Mouse (Mus musculus) adrenal gland, postnatal 25 days (tissue): ENCODE measurements around the gene Necab3. TPM values are rescaled to one million over a fixed set of nuclear protein-coding genes. Genes with fewer than 3 reads are reported as not detected.

ENCODE experiments used
- DNase-seq: peaks from one replicate; pipeline ENCODE4 v3.0.0; 2021; ENCODE audit warnings: mixed read lengths
- total RNA-seq: library from RNA; stranded (reverse); gene quantifications from 2 replicates; pipeline ENCODE4 v1.2.3, GENCODE M21; 2021

The Necab3 gene
- total RNA-seq, 1 experiment from 2014 or later = 2.1 TPM

GRCm38 (mm10) chr2:154541630-154542029, 17.1 kb downstream of the Necab3 start:
- no peak for DNase-seq

GRCm38 (mm10) chr2:154539720-154540119, 19.0 kb downstream of the Necab3 start:
- no peak for DNase-seq

- DNase-seq = no peak
Observed at GRCm38 (mm10) chr2:154538710-154539109, 20.0 kb downstream of the Necab3 start.

- no peak for DNase-seq
Observed at GRCm38 (mm10) chr2:154538310-154538709, 20.4 kb downstream of the Necab3 start.

- no peak for DNase-seq
Observed at GRCm38 (mm10) chr2:154534704-154535270, 23.9 kb downstream of the Necab3 start.

- no peak for DNase-seq
Observed at GRCm38 (mm10) chr2:154532888-154533287, 25.8 kb downstream of the Necab3 start.

GRCm38 (mm10) chr2:154526531-154526930, 32.2 kb downstream of the Necab3 start:
- DNase-seq = no peak

GRCm38 (mm10) chr2:154525285-154525684, 33.4 kb downstream of the Necab3 start:
- no peak for DNase-seq

- DNase-seq = no peak
Observed at GRCm38 (mm10) chr2:154522334-154522733, 36.4 kb downstream of the Necab3 start.

- no peak for DNase-seq
Observed at GRCm38 (mm10) chr2:154521449-154521848, 37.2 kb downstream of the Necab3 start.

- no peak for DNase-seq
Observed at GRCm38 (mm10) chr2:154517424-154517823, 41.3 kb downstream of the Necab3 start.

GRCm38 (mm10) chr2:154516944-154517343, 41.7 kb downstream of the Necab3 start:
- DNase-seq = no peak

GRCm38 (mm10) chr2:154510141-154510540, 48.5 kb downstream of the Necab3 start:
- DNase-seq = no peak

GRCm38 (mm10) chr2:154508450-154508849, 50.2 kb downstream of the Necab3 start:
- no peak for DNase-seq

GRCm38 (mm10) chr2:154507566-154508283, 51.0 kb downstream of the Necab3 start:
- peak; percentile 23 for DNase-seq

- no peak for DNase-seq
Observed at GRCm38 (mm10) chr2:154507076-154507475, 51.6 kb downstream of the Necab3 start.

GRCm38 (mm10) chr2:154500758-154501157, 57.9 kb downstream of the Necab3 start:
- DNase-seq = no peak

- DNase-seq = no peak
Observed at GRCm38 (mm10) chr2:154499717-154500247, 58.9 kb downstream of the Necab3 start.

- DNase-seq = no peak
Observed at GRCm38 (mm10) chr2:154498571-154498970, 60.1 kb downstream of the Necab3 start.

GRCm38 (mm10) chr2:154495021-154495420, 63.7 kb downstream of the Necab3 start:
- DNase-seq = no peak
